Mouse (Mus musculus) left cerebral cortex, postnatal 25 days (tissue): ENCODE measurements around the gene Reln. TPM values are rescaled to one million over a fixed set of nuclear protein-coding genes. Genes with fewer than 3 reads are reported as not detected.

ENCODE experiments used
- DNase-seq, 2 experiments: peaks; one replicate each; pipeline ENCODE4 v3.0.0; 2022; ENCODE audit warnings: low spot score in 2 of 2, mixed read lengths in 1 of 2
- intact Hi-C: fragments of 180-260 bp; cut with DNase I; formaldehyde crosslinking; loops from one replicate; pipeline ENCODE4 v1.15.1; 2025
- total RNA-seq, 2 experiments: library from RNA; stranded (reverse); gene quantifications; 2 replicates each; pipeline ENCODE4 v1.2.3; 2021

Reln gene
- total RNA-seq, 2 experiments from 2014 or later, result 77.3 to 78.9 TPM

GRCm38 (mm10) chr5:21948736-21949506 is 395.6 kb downstream of the Reln start:
- DNase-seq, result no peak
- intact Hi-C loops, result no loop called here

GRCm38 (mm10) chr5:21947610-21948381 is 396.7 kb downstream of the Reln start:
- DNase-seq, result no peak
- intact Hi-C loops, result no loop called here

- intact Hi-C loops, result no loop called here
- no peak for DNase-seq
Measured at GRCm38 (mm10) chr5:21944579-21944978, 399.9 kb downstream of the Reln start.

GRCm38 (mm10) chr5:21939405-21939804 is 405.1 kb downstream of the Reln start:
- intact Hi-C loops, result no loop called here
- peak in 1 of 2 experiments; percentile 48 for DNase-seq

- intact Hi-C loops, result no loop called here
- DNase-seq, result no peak
Measured at GRCm38 (mm10) chr5:21938138-21938537, 406.4 kb downstream of the Reln start.

GRCm38 (mm10) chr5:21936627-21937026 is 407.9 kb downstream of the Reln start:
- DNase-seq, result no peak
- intact Hi-C loops, result no loop called here

GRCm38 (mm10) chr5:21936096-21936495 is 408.4 kb downstream of the Reln start:
- DNase-seq, result no peak

GRCm38 (mm10) chr5:21934811-21935396 is 409.6 kb downstream of the Reln start:
- no peak for DNase-seq
- intact Hi-C loops, result no loop called here

More at GRCm38 (mm10) chr5:21936096-21936495, 408.4 kb downstream of the Reln start:
- intact Hi-C loops, result no loop called here

GRCm38 (mm10) chr5:21934173-21934698 is 410.3 kb downstream of the Reln start:
- DNase-seq, result no peak
- intact Hi-C loops, result no loop called here

GRCm38 (mm10) chr5:21933340-21934075 is 411.0 kb downstream of the Reln start:
- intact Hi-C loops, result loop anchor here (2.0 kb wide), 1 partner anchor 581 kb away; no protein-coding TSS in a partner anchor
- no peak for DNase-seq

- intact Hi-C loops, result no loop called here
- DNase-seq, result no peak
Measured at GRCm38 (mm10) chr5:21931151-21931550, 413.4 kb downstream of the Reln start.

GRCm38 (mm10) chr5:21920310-21920709 is 424.2 kb downstream of the Reln start:
- intact Hi-C loops, result no loop called here

GRCm38 (mm10) chr5:21919281-21919780 is 425.2 kb downstream of the Reln start:
- no peak for DNase-seq
- intact Hi-C loops, result no loop called here

More at GRCm38 (mm10) chr5:21920310-21920709, 424.2 kb downstream of the Reln start:
- DNase-seq, result no peak

GRCm38 (mm10) chr5:21915973-21916372 is 428.5 kb downstream of the Reln start:
- DNase-seq, result no peak
- intact Hi-C loops, result no loop called here

- intact Hi-C loops, result no loop called here
Measured at GRCm38 (mm10) chr5:21914776-21915175, 429.7 kb downstream of the Reln start.

GRCm38 (mm10) chr5:21912835-21913530 is 431.5 kb downstream of the Reln start:
- intact Hi-C loops, result no loop called here
- DNase-seq, result peak in 1 of 2 experiments; percentile 30

More at GRCm38 (mm10) chr5:21914776-21915175, 429.7 kb downstream of the Reln start:
- DNase-seq, result no peak

- DNase-seq, result no peak
- intact Hi-C loops, result no loop called here
Measured at GRCm38 (mm10) chr5:21910726-21911125, 433.8 kb downstream of the Reln start.

GRCm38 (mm10) chr5:21909713-21910112 is 434.8 kb downstream of the Reln start:
- intact Hi-C loops, result no loop called here
- DNase-seq, result no peak

GRCm38 (mm10) chr5:21901411-21901810 is 443.1 kb downstream of the Reln start:
- intact Hi-C loops, result no loop called here
- DNase-seq, result no peak
